Mouse (Mus musculus) adrenal gland, postnatal 25 days (tissue): ENCODE results near the gene Plscr3. TPM values are rescaled to one million over a fixed set of nuclear protein-coding genes. Genes with fewer than 3 reads are reported as not detected.

Experiments used
- DNase-seq: peaks from one replicate; pipeline ENCODE4 v3.0.0; 2021; ENCODE audit warnings: mixed read lengths
- total RNA-seq: library from RNA; stranded (reverse); gene quantifications from 2 replicates; pipeline ENCODE4 v1.2.3, GENCODE M21; 2021

Plscr3 gene
- total RNA-seq, 1 experiment from 2014 or later: 52.9 TPM

- no peak for DNase-seq
Measured at GRCm38 (mm10) chr11:69864138-69864860, 18.1 kb downstream of the Plscr3 start.

- no peak for DNase-seq
Measured at GRCm38 (mm10) chr11:69865561-69865960, 19.4 kb downstream of the Plscr3 start.

GRCm38 (mm10) chr11:69867335-69867734, 21.2 kb downstream of the Plscr3 start:
- no peak for DNase-seq

- no peak for DNase-seq
Measured at GRCm38 (mm10) chr11:69870289-69871069, 24.3 kb downstream of the Plscr3 start.

- no peak for DNase-seq
Measured at GRCm38 (mm10) chr11:69871822-69872221, 25.6 kb downstream of the Plscr3 start.

GRCm38 (mm10) chr11:69872451-69872850, 26.3 kb downstream of the Plscr3 start:
- DNase-seq: peak; percentile 26

- no peak for DNase-seq
Measured at GRCm38 (mm10) chr11:69876186-69876585, 30.0 kb downstream of the Plscr3 start.

GRCm38 (mm10) chr11:69876867-69877266, 30.7 kb downstream of the Plscr3 start:
- DNase-seq: peak; percentile 87

- DNase-seq: no peak
Measured at GRCm38 (mm10) chr11:69877878-69878277, 31.7 kb downstream of the Plscr3 start, which contains the start of gene Tmem95. Gene Tmem95 (minus strand): TSS chr11:69878018.

- no peak for DNase-seq
Measured at GRCm38 (mm10) chr11:69878399-69878798, 32.2 kb downstream of the Plscr3 start.

GRCm38 (mm10) chr11:69878952-69879351, 32.8 kb downstream of the Plscr3 start:
- no peak for DNase-seq

GRCm38 (mm10) chr11:69879711-69880110, 33.5 kb downstream of the Plscr3 start:
- no peak for DNase-seq

- peak; percentile 66 for DNase-seq
Measured at GRCm38 (mm10) chr11:69880506-69880852, 34.3 kb downstream of the Plscr3 start.

- peak; percentile 91 for DNase-seq
Measured at GRCm38 (mm10) chr11:69880853-69881603, 34.9 kb downstream of the Plscr3 start, which contains the start of gene Kctd11. Gene Kctd11 (minus strand): TSS chr11:69881406.

GRCm38 (mm10) chr11:69881787-69882670, 35.9 kb downstream of the Plscr3 start:
- DNase-seq: no peak

GRCm38 (mm10) chr11:69883066-69883465, 36.9 kb downstream of the Plscr3 start:
- DNase-seq: no peak

- peak; percentile 36 for DNase-seq
Measured at GRCm38 (mm10) chr11:69883527-69884151, 37.5 kb downstream of the Plscr3 start.

GRCm38 (mm10) chr11:69884240-69884639, 38.1 kb downstream of the Plscr3 start:
- DNase-seq: no peak

GRCm38 (mm10) chr11:69884663-69885062, 38.5 kb downstream of the Plscr3 start:
- DNase-seq: no peak

GRCm38 (mm10) chr11:69886907-69887635, 40.9 kb downstream of the Plscr3 start:
- no peak for DNase-seq
